Mouse (Mus musculus): ENCODE results near the gene Otud7a. TPM values are rescaled to one million over a fixed set of nuclear protein-coding genes. Genes with fewer than 3 reads are reported as not detected.
"Not testable (repeated sequence)": the region's sequence is repeated elsewhere in the genome, so short reads cannot be mapped to it uniquely, and the experiment has no call there.

Gene Otud7a
- polyA plus RNA-seq, 1 experiment from 2014 or later, result 2.5 TPM

- WGBS, result 88% methylated on average over 3 of the region's 3 CpGs
Measured at GRCm38 (mm10) chr7:63665496-63665895, 220.9 kb downstream of the Otud7a start.

GRCm38 (mm10) chr7:63667986-63668741 lies 223.6 kb downstream of the Otud7a start:
- peak overlapping the region; percentile 72 for H3K27ac ChIP-seq (replicated peaks)
- 0 out of 2 replicates have a peak overlapping the region, but pooled peaks have one; percentile 44 for H3K9ac ChIP-seq
- H3K36me3 ChIP-seq, result no peaks in the 10 kb centered on the region
- H3K9me3 ChIP-seq, result no peaks in the 10 kb centered on the region
- 23% methylated on average over 15 of the region's 15 CpGs for WGBS
- peaks cover 32% of the 10 kb centered on the region for H3K4me1 ChIP-seq (replicated peaks)
- ATAC-seq (ENCODE audit: low read depth), result peak; percentile 74
- 0 out of 2 replicates have a peak, but pooled peaks cover 4% of the 10 kb centered on the region for H3K27me3 ChIP-seq
- peak overlapping the region; percentile 37 for H3K4me2 ChIP-seq
- no peak overlapping the region for H3K4me3 ChIP-seq

More at GRCm38 (mm10) chr7:63665496-63665895, 220.9 kb downstream of the Otud7a start:
- peaks cover 26% of the 10 kb centered on the region for H3K4me1 ChIP-seq (replicated peaks)
- H3K4me3 ChIP-seq, result no peak overlapping the region
- no peak overlapping the region for H3K27ac ChIP-seq (replicated peaks)
- no peaks in the 10 kb centered on the region for H3K36me3 ChIP-seq
- H3K4me2 ChIP-seq, result no peak overlapping the region
- H3K27me3 ChIP-seq, result 0 out of 2 replicates have a peak, but pooled peaks cover 4% of the 10 kb centered on the region
- H3K9ac ChIP-seq, result no peak overlapping the region
- ATAC-seq (ENCODE audit: low read depth), result no peak
- no peaks in the 10 kb centered on the region for H3K9me3 ChIP-seq

GRCm38 (mm10) chr7:63668951-63669350 lies 224.4 kb downstream of the Otud7a start:
- H3K9ac ChIP-seq, result peak overlapping the region; percentile 44; the same call in 1 of the 2 replicates
- ATAC-seq (ENCODE audit: low read depth), result peak; percentile 68

GRCm38 (mm10) chr7:63670911-63671310 lies 226.4 kb downstream of the Otud7a start:
- H3K27me3 ChIP-seq; H3K27ac ChIP-seq (replicated peaks); H3K4me2 ChIP-seq; H3K36me3 ChIP-seq; H3K4me3 ChIP-seq; ATAC-seq (ENCODE audit: low read depth); H3K9ac ChIP-seq; H3K9me3 ChIP-seq: not testable (repeated sequence)
- peaks cover 32% of the 10 kb centered on the region for H3K4me1 ChIP-seq (replicated peaks)
- WGBS, result 77% methylated on average over 1 of the region's 1 CpGs

More at GRCm38 (mm10) chr7:63668951-63669350, 224.4 kb downstream of the Otud7a start:
- no peak overlapping the region for H3K4me3 ChIP-seq
- H3K4me2 ChIP-seq, result 0 out of 2 replicates have a peak overlapping the region, but pooled peaks have one; percentile 37
- no peaks in the 10 kb centered on the region for H3K9me3 ChIP-seq
- peak overlapping the region; percentile 72 for H3K27ac ChIP-seq (replicated peaks)
- WGBS, result 51% methylated on average over 14 of the region's 14 CpGs
- H3K36me3 ChIP-seq, result no peaks in the 10 kb centered on the region
- 0 out of 2 replicates have a peak, but pooled peaks cover 4% of the 10 kb centered on the region for H3K27me3 ChIP-seq
- peaks cover 32% of the 10 kb centered on the region for H3K4me1 ChIP-seq (replicated peaks)

- Histone ChIP-seq H3K36me3 (no peaks in the 10 kb centered on the region), H3K4me1 (replicated peaks) (peaks cover 32% of the 10 kb centered on the region), H3K4me2 (no peak overlapping the region), H3K9ac (no peak overlapping the region), H3K27me3 (no peaks in the 10 kb centered on the region), H3K9me3 (no peaks in the 10 kb centered on the region), H3K27ac (replicated peaks) (peak overlapping the region; percentile 7; the same call in 1 of the 2 replicates), H3K4me3 (no peak overlapping the region)
- 22% methylated on average over 3 of the region's 3 CpGs for WGBS
- ATAC-seq (ENCODE audit: low read depth), result peak; percentile 60
Measured at GRCm38 (mm10) chr7:63671904-63672303, 227.4 kb downstream of the Otud7a start.

- no peaks in the 10 kb centered on the region for H3K36me3 ChIP-seq
- no peak overlapping the region for H3K4me3 ChIP-seq
- H3K9me3 ChIP-seq, result no peaks in the 10 kb centered on the region
- H3K9ac ChIP-seq, result no peak overlapping the region
- no peak overlapping the region for H3K4me2 ChIP-seq
- no peaks in the 10 kb centered on the region for H3K27me3 ChIP-seq
- no peak for ATAC-seq (ENCODE audit: low read depth)
- 86% methylated on average over 5 of the region's 5 CpGs for WGBS
- H3K27ac ChIP-seq (replicated peaks), result no peak overlapping the region
- H3K4me1 ChIP-seq (replicated peaks), result peaks cover 10% of the 10 kb centered on the region
Measured at GRCm38 (mm10) chr7:63676631-63677030, 232.1 kb downstream of the Otud7a start.

- ATAC-seq (ENCODE audit: low read depth), result no peak
- Histone ChIP-seq H3K9me3 (no peaks in the 10 kb centered on the region), H3K27ac (replicated peaks) (no peak overlapping the region), H3K4me1 (replicated peaks) (peaks cover 7% of the 10 kb centered on the region; the same call in 1 of the 2 replicates), H3K9ac (no peak overlapping the region), H3K27me3 (no peaks in the 10 kb centered on the region), H3K4me3 (no peak overlapping the region), H3K4me2 (no peak overlapping the region), H3K36me3 (no peaks in the 10 kb centered on the region)
- WGBS, result 63% methylated on average over 2 of the region's 2 CpGs
Measured at GRCm38 (mm10) chr7:63677149-63677548, 232.6 kb downstream of the Otud7a start.

GRCm38 (mm10) chr7:63687056-63687455 lies 242.5 kb downstream of the Otud7a start:
- WGBS, result 81% methylated on average over 4 of the region's 4 CpGs
- Histone ChIP-seq H3K9ac (no peak overlapping the region), H3K27me3 (no peaks in the 10 kb centered on the region), H3K4me3 (no peak overlapping the region), H3K9me3 (no peaks in the 10 kb centered on the region), H3K4me1 (replicated peaks) (no peaks in the 10 kb centered on the region), H3K36me3 (no peaks in the 10 kb centered on the region), H3K27ac (replicated peaks) (no peak overlapping the region), H3K4me2 (no peak overlapping the region)
- no peak for ATAC-seq (ENCODE audit: low read depth)

- no peaks in the 10 kb centered on the region for H3K27me3 ChIP-seq
- no peaks in the 10 kb centered on the region for H3K4me1 ChIP-seq (replicated peaks)
- no peak overlapping the region for H3K4me3 ChIP-seq
- H3K4me2 ChIP-seq, result no peak overlapping the region
- no peak overlapping the region for H3K27ac ChIP-seq (replicated peaks)
- no peak overlapping the region for H3K9ac ChIP-seq
- no peak for ATAC-seq (ENCODE audit: low read depth)
- 76% methylated on average over 4 of the region's 4 CpGs for WGBS
- no peaks in the 10 kb centered on the region for H3K36me3 ChIP-seq
- H3K9me3 ChIP-seq, result no peaks in the 10 kb centered on the region
Measured at GRCm38 (mm10) chr7:63697921-63698320, 253.4 kb downstream of the Otud7a start.

GRCm38 (mm10) chr7:63717903-63718302 lies 273.4 kb downstream of the Otud7a start:
- no peak overlapping the region for H3K9ac ChIP-seq
- H3K27ac ChIP-seq (replicated peaks), result no peak overlapping the region
- H3K4me3 ChIP-seq, result no peak overlapping the region
- no peaks in the 10 kb centered on the region for H3K36me3 ChIP-seq
- no peak for ATAC-seq (ENCODE audit: low read depth)
- H3K4me2 ChIP-seq, result no peak overlapping the region
- 89% methylated on average over 8 of the region's 8 CpGs for WGBS
- H3K4me1 ChIP-seq (replicated peaks), result no peaks in the 10 kb centered on the region
- no peaks in the 10 kb centered on the region for H3K27me3 ChIP-seq
- H3K9me3 ChIP-seq, result no peaks in the 10 kb centered on the region

- no peak overlapping the region for H3K27ac ChIP-seq (replicated peaks)
- H3K36me3 ChIP-seq, result no peaks in the 10 kb centered on the region
- 90% methylated on average over 13 of the region's 13 CpGs for WGBS
- H3K4me3 ChIP-seq, result no peak overlapping the region
- no peak overlapping the region for H3K9ac ChIP-seq
- H3K27me3 ChIP-seq, result no peaks in the 10 kb centered on the region
- no peak for ATAC-seq (ENCODE audit: low read depth)
- no peaks in the 10 kb centered on the region for H3K9me3 ChIP-seq
- no peaks in the 10 kb centered on the region for H3K4me1 ChIP-seq (replicated peaks)
- H3K4me2 ChIP-seq, result no peak overlapping the region
Measured at GRCm38 (mm10) chr7:63719183-63719944, 274.8 kb downstream of the Otud7a start.

GRCm38 (mm10) chr7:63720682-63721081 lies 276.1 kb downstream of the Otud7a start:
- no peak overlapping the region for H3K27ac ChIP-seq (replicated peaks)
- H3K9me3 ChIP-seq, result no peaks in the 10 kb centered on the region
- H3K4me1 ChIP-seq (replicated peaks), result no peaks in the 10 kb centered on the region
- no peak overlapping the region for H3K4me3 ChIP-seq
- no peak overlapping the region for H3K9ac ChIP-seq
- ATAC-seq (ENCODE audit: low read depth), result no peak
- 81% methylated on average over 2 of the region's 2 CpGs for WGBS
- no peaks in the 10 kb centered on the region for H3K27me3 ChIP-seq
- H3K36me3 ChIP-seq, result no peaks in the 10 kb centered on the region
- no peak overlapping the region for H3K4me2 ChIP-seq
